Mouse (Mus musculus) thymus, postnatal 25 days (tissue): ENCODE measurements around the gene Slc17a9.
A peak's percentile ranks its signal among the peaks of the same experiment; 100 is the strongest.

Experiments
- DNase-seq: peaks from one replicate; pipeline ENCODE4 v3.0.0; 2022

Gene Slc17a9

DNA sequence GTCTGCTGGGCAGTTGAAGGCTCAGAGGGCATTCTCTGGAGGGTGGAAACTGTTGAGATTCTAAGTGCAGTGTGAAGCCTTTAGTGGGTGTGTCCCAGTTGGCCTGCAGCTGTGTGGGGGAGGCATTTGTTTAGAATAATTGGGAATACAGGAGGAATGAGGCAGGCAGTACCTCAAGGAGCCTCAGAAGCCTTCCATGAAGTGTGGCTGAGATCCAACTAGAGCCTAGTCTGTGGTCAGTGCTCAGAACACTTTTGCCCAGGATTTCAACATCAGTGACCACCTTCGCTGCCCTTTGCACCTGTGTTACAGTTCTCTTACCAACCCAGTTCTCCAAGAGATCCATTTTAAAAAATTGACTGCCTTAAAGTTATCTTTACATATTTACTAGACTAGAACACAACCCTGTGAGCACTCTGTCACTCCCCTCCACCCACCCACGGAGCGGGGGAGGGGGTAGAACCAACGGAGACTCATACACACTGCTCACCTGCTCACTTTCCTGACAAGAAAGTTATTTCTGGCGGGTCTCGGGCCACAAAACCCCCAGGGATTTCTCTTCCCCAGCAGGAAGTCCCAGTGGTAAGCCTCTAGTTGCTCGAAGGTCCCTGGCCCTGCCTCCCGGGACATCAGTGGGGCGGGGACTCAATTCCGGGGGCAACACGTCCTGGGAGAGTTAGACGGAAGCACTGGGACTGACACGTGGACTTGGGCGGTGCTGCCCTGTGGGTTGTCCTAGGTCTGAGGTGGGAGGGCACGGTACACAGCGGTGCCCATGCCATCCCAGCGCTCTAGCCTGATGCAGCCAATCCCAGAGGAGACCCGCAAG is at the start of gene Slc17a9:
Slc17a9 (plus strand) TSS at position 679 of the 829 bp plus-strand sequence.
- DNase-seq = peak; percentile 60

DNA sequence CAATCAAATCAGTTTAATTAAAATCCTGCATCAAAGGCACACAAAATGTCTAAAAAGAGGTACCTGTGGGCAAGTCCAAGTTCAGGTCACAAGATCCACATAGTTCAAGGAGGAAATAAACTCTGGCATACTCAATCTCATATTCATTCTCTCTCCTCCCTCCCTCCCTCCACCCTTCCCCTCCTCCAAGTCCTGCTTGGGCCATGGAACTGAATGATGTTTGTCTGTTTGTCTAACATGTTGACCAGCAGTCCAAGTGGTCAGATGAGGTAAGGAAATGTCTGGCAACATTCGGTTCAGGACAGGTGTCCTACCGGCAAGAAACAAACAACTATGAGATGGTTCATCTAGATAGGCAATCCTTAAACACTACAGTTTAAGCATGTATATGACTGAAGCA is 48.4 kb upstream of the Slc17a9 start:
- DNase-seq = no peak

DNA sequence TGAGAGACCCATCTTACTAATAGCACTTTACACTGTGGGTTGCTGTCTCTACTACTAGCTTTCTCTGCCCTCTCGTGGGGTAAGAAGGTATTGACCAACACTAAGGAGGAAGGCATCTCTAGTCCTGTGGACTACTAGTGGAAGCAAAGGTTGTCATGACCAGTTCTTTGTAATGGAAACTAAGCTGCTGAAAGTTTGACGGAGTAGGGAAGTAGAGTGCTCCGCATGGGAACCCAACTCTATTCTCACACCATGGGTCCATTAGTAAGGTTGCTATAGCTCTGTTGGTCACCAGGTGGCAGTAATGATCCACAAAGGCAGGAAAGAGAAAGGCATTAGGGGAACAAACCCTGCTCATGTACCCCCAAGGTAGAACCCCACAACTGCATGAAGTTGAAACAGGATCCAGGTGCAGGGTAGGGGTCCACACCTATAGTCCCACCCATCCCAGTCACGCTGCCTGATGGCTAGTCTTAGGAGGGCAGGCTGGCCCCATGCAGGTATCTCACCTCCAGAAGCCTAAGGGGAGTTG is 46.4 kb upstream of the Slc17a9 start:
- DNase-seq = peak; percentile 76

DNA sequence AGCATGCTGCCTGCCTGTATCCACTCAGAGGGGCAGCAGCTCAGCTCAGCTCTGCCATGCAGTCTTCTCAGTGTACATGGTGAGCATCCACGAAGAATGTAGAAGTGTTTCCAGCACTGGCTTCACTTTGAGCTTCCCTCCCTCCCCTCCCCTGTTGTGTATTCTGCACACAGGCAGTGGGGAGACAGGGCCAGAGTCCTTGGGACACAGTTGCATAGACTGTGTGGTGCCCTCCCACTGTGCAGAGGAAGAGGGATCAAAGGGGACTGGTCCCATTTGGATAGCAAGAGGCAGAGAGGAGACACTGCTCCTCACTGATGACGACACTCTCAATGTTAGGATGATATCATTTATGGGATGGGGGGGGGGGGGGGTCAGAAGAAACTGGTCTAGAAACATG is 43.8 kb upstream of the Slc17a9 start:
- no peak for DNase-seq

DNA sequence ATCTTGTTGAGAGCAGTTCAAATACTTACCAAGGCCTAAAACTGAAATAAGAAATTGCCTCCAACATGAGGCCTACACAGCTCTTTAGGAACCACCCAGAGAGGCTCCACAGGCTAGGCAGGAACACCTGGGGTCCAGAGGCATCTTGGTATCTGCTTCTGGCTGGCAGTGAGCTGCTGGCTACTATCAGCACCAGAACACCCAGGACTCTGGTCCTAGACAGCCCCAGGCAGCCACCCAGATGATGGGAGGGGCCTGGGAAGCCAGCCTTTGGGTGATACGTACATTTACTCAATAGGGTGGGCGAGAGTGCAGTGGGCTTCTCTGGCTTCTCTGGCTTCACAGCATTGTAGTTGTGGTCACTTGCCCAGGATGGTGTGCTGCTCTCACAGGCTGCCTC is 41.5 kb upstream of the Slc17a9 start:
- DNase-seq = no peak

DNA sequence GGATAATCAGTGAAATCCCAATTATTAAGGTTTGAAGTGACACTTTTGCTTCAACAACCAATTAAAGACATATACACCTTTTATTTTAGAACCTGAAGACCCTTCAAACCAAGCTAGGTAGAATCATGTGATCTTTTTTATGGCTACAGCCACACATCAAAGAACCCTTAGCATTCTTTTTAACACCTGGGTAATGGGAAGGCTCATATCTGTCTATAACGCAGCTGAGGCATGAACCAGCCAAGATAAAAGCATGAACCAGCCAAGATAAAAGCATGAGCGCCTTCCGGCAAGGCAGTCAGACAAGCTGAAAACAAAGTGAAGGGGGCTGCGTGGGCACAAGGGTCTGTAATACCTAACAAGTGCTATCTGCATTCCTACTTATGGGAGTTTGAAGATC is 41.0 kb upstream of the Slc17a9 start:
- no peak for DNase-seq

DNA sequence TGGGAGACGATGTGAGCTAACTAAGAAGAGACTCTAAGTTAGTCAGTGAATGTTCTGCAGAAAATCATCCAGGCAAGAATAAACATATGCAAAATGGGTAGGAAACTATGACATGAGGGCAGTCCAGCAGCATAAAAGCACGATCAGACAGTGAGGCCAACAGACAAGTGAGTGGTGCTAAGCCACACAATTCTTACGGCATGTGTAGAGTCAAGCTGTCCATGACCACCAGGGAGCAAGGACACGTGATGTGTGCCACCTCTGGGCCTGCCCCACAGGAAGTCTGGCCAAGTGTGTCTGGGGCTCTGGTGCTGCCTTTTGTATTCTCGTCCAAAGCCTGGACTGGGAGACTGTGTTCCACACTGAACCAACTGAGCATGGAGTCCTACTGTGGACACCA is 35.2 kb upstream of the Slc17a9 start:
- DNase-seq = no peak

DNA sequence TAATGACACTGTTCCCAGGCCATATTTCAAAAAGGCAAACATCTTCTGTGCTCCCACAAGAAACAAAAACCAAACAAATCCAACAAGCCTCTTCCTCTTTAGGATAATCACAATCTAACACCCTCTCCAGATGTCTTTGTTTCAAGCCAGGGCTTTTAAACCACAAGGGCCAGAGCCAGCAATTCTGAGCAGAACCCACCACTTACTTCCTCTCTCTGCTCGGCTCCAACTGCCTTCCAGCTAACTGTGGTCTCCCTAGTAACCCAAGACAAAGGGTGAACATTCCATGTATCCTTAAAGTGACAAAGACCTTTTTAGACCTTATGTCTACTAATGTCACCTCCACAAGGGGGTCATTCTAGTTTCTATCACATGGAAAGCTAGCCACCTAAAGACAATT is 32.4 kb upstream of the Slc17a9 start:
- no peak for DNase-seq

DNA sequence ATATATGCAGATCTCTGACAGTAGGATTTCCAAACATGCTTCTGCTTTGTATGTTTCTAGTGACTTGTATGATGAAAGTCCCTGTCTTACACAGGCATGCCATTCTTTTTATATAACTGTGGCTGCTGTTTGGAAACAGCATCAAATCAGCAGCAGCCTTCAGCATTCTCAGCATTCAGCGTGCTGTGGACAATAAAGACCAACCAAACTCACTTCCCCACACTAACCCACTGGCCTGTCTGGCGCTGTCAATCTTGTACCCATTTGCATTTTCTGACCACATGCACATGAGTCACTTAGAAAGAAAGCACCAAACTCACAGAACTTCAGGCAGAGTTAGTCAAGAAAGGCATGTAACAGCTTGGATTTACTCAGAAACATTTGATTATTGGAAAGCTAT is 29.9 kb upstream of the Slc17a9 start:
- no peak for DNase-seq

DNA sequence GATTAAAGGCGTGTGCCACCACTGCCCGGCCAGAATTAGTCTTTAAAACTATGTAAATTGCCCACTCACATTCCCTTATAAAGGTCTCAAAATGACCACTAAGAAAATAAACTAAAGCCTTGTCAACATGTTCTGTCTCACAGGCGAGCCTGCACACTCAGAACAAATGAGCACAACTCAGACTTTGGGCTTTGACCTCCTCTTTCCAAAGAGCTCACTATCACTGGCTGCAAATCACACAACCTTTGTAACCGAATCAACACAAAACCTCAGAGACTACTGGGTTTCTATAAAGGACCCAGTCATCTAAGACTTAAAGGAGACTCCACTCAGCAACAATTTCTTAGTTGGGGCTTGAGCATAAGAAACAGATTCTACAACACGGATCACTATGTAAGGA is 24.6 kb upstream of the Slc17a9 start:
- no peak for DNase-seq

DNA sequence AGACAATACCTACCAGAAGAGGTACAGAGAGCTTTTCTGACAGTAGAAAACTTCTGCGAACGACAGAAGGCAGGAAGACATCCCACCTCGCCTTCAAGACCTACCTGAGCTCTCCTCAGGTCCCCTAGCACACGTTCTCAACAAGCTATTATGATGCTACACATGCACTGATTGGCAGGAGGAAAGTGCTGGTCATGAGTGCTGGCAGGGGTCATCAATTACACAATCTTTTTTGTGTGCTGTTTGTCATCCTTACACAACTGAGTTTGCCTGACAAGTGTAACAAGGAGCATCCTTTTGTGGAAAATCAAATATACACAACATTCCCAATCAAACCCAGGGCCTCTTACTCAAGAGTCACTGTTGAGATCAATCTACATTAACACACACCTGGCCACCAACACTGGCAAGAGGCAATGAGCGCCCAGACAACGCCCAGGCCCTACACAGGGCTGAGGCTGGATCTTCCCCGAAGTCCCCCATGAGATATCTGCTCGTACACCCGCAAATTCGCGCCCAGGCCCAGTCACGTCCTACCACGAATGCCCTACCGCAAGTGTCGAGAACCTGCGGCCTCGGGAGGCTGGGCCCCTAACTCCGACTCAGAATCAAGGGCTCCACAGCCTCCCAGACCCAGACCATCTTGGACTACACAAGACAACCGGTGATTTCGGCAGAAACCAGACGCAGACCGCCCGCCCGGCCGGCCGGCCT is 23.9 kb upstream of the Slc17a9 start:
- no peak for DNase-seq

DNA sequence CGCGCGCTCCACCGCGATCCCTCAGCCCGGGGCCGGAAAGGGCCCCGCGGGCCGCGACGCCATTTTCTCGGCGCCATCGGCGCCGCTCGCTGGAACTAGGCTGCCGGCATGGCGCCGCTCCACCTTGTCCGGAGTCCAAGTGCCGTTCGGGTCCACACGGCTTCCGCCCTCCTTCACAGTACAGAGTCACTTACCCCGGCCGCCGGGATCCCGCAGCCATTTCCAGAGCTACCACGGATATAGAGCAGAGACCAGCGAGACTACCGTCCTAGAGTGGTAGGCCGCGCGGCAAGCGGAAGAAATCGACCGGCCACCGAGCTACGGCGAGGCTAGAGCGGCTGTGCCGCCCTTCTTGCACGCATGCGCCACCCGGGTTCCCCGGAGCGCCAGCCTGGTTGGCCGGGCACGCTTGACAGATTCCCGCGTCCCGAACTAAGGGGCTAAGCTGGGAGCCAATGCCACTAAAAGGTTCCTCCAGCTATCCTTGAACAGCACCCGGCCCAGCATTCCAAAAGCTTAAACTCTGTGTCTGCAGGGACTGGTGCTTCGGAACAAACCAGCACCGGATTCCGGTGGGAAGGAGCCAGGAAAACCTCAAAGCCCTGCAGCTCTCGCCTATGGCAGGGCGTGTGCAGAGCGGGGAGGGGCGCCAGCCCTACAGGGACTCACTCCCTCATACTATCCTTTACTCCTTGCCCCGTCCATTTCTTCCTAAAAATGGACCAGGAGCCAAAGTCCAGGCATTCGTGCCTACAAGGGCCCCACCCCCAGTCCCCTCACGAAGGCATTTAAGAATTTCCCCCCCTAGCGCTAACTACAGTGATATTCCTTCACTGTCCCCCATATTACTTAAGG is 23.1 kb upstream of the Slc17a9 start:
- DNase-seq = peak; percentile 90

DNA sequence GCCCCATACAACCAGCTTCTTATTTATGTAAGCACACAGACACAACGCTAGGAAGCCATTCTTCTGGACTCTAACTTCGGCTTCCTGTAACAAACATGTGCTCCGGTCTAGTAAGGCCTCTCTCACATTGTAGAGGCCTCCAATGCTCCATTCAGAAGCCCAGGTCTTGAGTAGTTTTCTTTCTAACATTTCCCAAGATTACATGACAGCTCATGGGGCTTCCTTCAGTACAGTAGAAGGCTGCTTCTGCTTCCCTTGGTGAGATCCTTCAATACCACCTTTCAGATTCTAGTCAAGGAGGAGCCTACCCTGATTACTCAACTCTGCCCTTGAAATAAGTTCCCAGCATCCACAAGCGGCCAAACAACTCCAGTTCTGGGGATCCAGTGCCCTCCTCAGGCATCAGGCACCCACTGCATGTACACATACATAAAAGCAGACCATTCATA is 22.3 kb upstream of the Slc17a9 start:
- no peak for DNase-seq

DNA sequence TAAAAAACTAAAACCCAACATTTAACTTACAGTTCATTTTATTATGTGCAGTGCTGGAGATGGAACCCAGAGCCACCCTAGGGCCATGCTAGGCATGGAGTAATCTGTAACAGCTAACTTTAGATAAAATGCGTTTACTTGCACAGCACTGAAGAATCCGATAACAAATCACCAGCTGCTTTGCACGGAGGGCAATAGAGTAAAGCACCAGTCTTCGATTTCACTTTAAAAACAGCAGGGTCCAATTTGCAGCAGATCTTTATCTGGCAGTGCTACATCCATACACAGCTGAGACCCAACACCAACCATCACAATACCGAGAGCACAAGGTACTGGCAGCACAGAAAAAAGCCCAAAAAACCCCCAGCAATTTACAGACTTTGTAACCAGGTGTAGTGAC is 21.9 kb upstream of the Slc17a9 start:
- no peak for DNase-seq

DNA sequence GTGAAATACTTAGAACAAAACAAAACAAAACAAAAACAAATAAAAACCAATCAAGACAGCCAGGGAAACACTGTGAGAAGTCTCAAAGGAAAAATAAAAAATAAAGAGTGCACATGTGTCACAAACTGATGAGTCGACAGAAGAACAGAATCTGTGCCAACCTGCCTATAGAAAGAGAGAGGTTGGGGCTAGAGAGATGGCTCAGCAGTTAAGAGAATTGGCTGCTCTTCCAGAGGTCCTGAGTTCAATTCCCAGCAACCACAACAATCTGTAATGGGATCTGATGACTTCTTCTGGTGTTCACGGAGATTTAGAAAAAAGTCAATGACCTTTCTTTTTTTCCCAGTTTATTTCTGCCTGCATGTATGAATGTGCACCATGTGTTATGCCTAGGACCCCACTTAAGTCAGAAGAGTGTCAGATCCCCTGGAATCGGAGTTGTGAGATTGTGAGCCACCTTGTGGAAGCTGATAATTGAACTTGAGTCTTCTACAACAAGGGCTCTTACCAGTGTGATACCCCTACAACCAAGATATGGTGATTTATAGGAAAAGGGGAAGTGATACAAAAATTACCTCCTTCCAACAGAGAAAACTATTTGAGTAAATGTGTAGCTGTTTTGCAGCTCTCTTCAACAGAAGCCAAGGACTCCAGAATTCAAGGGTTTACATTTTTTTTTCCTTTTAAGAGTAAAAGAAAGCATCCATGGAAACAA is 21.3 kb upstream of the Slc17a9 start:
- DNase-seq = no peak

DNA sequence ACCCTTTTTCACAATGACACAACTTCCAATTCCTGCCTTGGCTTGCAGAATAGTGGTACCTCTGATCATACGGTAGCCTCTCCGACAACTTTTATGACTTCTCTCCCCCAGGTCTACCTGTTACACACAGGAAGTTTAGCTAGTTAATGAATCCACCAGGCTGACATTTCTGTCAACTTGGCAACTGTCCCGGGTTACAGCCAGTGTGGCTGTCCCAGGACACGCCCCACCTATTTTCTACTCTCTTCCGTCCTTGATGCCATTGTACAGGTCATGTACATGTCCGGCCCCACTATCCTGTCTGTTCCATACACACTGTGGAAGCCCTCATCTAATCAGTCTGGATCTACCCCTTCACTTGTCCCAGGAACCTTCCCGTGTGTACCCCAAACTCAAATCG is 20.5 kb upstream of the Slc17a9 start:
- no peak for DNase-seq

DNA sequence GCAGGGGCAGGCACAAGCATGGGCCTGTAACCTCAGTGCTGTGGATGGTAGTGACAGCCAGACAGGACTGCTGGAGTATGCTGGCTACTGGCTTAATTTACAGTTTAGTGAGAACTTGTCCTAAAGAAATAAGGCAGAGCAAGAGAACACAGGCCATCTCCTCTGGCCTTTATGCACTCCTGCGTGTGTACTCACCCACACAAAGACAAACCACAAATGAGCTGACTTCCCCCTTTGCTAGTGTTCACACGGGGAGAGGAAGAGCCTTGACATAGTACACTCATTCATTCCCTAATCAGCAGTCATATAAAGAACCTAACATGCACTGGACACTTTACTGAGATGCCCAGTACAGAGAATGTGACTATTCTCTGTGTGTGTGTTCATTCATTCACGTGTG is 20.0 kb upstream of the Slc17a9 start:
- no peak for DNase-seq

DNA sequence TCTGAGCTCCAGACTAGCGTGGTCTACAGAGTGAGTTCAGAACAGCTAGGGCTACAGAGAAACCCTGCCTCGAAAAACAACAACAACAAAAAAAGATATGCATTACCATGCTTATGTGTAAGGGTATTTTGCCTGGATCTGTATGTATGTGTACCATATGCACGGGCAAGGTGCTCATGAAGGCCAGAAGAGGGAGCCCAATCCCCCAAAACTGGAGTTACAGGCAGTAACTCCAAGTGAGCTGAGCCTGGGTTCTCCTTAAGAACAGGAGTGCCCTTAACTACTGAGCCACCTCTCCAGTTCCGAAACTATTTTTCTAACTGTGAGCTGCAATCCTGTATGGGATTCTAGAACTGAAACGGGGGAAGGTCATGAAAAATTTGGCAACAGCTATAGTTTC is 19.1 kb upstream of the Slc17a9 start:
- no peak for DNase-seq

DNA sequence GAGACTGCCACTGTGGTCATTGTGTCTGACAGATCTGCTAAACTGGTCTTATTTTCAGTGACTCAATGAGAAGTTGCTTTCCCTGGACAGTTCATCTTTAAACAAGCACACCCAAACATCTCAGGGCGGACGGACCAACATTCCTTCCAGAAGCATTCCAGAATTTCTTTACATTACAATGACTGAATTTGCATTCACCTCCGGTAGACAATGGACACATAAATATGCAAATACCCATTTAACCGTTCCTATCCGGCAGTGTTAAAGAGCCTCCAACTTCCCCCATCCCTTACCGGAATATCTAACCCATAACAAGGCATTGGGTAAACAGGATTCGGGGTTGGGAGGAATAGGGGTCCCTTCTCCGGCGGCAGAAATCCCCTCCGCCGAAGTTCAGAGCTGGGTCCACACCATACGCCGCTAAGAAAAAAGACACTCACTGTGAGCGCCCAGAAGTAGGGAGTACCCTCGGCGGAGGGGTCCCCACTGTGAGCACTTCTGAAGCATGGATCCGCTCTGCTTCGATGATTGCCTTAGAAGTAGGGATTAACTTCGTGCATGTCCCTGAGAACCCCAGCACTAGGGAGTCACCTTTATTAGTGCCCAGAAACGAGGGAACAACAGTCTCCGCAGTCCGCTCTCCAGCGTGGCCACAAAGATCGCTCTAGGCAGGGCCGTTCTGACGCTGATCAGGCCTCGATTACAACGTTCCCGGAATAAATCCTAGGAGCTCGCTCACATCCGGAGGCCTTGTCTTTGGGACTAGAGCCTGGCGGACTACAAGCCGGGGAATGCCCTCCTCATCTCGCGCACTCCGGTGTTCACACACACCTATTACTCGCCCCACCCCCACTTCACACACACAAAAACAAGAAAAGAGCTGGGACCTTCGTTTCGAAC is 15.8 kb upstream of the Slc17a9 start:
- DNase-seq = no peak

DNA sequence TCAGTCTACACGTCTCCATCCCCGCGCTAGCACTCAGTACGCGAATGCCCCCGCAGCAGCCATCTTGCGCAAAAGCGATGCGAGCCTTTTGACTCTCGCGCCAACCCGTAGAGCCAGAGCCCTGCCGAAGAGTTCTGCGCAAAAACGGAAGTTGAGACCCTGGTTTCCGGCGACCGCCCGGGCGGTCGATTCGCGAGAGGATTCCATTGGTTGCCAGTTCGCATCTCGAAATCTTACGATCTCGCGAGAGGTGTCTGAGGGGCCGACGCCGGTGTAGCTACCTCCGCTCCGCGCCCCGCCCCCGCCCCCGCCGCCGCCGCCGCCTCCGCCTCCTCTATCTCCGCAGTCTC is 15.2 kb upstream of the Slc17a9 start, which contains the start of the genes Dido1 and Gid8:
Dido1 (minus strand) TSS at position 77 of the 350 bp plus-strand sequence.
Gid8 (plus strand) TSS at position 195 of the 350 bp plus-strand sequence.
- peak; percentile 94 for DNase-seq
